Mouse (Mus musculus): ENCODE data around the gene Dzip1l.

DNA sequence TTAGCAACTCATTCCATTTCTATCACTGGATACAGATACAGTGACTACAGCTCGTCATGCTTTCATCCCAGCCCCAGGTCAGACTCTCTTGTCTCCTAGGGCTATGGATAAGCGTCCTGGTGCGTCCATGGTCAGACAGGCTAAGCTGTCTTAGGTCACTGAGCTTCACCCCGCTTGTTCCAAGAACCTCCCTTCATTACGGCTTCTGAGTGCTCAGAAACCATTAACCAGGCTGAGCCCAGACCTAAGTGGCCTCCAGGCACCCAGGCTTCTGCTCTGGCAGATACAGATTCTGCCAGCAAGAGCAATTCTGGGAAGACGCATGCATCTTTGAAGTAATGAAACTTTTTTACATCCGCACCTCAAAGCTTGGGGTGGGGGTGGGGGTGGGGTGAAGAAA, 61.1 kb downstream of the Dzip1l start:
- TF ChIP-seq ZNF384 (IDR thresholded peaks at IDR 0.05; ENCODE audit: low read depth, low read length) (no peak), CTCF (IDR thresholded peaks at IDR 0.05 in 2 of 3, conservative IDR thresholded peaks at IDR 0.05 in 1 of 3; ENCODE audit: control insufficient read depth in 1 of 3, insufficient read depth in 1 of 3, low read depth in 2 of 3, low read length in 3 of 3, poor library complexity in 1 of 3, severe bottlenecking in 1 of 3) (no peak), POLR2A (IDR thresholded peaks at IDR 0.05; ENCODE audit: control insufficient read depth in 1 of 2, insufficient read depth in 1 of 2, low read depth in 1 of 2, low read length in 2 of 2, poor library complexity in 1 of 2) (no peak), POLR2AphosphoS2 (IDR thresholded peaks at IDR 0.05; ENCODE audit: low read length) (no peak), NELFE (IDR thresholded peaks at IDR 0.05; ENCODE audit: low read depth, low read length) (no peak), EP300 (IDR thresholded peaks at IDR 0.05; ENCODE audit: low read depth in 1 of 2, low read length in 2 of 2) (no peak), ZC3H11A (IDR thresholded peaks at IDR 0.05; ENCODE audit: low read depth, low read length) (no peak), GATA1 (IDR thresholded peaks at IDR 0.05; ENCODE audit: low read depth, low read length) (no peak), MXI1 (IDR thresholded peaks at IDR 0.05; ENCODE audit: low read depth, low read length) (no peak), ZKSCAN1 (IDR thresholded peaks at IDR 0.05; ENCODE audit: low read depth, low read length) (no peak)

All from MEL (cell line).